Mouse (Mus musculus) 3134 (cell line): ENCODE results near the gene Lrrc57.
"Not testable (repeated sequence)": the region's sequence is repeated elsewhere in the genome, so short reads cannot be mapped to it uniquely, and the experiment has no call there.

Experiments used
- DNase-seq: peaks from one replicate; pipeline ENCODE4 v3.0.0-alpha.2; 2011; ENCODE audit warnings: low spot score; ENCODE audit not compliant: insufficient read length; ENCODE audit errors: extremely low read depth

Lrrc57 gene

GRCm38 (mm10) chr2:120606021-120606690 is 3.2 kb downstream of the Lrrc57 start:
- DNase-seq = no peak

- no peak for DNase-seq
These were observed 9.8 kb downstream of the Lrrc57 start for GRCm38 (mm10) chr2:120599506-120599905.

DNA sequence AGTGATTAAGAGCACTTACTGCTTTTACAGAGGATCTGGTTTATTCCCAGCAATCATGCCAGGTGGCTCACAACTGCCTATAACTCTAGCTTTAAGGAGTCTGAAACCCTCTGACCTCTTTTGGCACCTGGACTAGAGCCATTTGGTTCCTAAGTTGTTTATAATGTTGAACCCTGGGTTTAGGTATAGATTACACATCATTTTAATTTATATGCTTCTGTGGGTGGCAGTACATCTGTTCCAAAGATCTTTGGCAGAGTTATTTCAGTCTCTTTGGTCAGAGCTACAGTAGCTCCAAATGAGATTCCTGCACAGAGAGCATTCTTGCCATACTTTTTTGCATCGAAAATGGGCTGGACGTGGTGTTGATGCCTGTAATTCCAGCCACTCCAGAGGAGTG is 11.6 kb downstream of the Lrrc57 start:
- DNase-seq = no peak

- DNase-seq = no peak
These were observed 17.1 kb downstream of the Lrrc57 start for GRCm38 (mm10) chr2:120592227-120592626.

DNA sequence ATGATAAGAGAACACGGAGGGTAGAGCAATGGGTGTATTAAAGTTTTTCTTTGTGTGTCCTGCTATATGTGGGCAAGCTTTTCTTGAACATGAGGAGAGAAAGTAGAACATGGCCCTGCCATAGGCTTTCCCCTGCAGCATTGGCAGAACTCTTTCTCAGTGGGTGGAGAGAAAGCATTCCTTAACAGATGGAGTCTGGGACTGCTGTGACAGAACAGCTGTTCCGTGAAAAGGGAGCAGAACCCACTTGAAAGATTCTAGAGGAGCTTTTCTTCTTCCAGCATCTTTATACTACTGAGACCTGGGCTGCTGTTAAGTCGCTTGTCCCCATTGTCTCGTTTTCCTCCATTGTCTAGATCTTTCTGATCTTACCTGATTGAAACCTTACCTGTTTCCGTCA is 19.6 kb downstream of the Lrrc57 start:
- no peak for DNase-seq

GRCm38 (mm10) chr2:120578286-120578685 is 31.0 kb downstream of the Lrrc57 start:
- DNase-seq = no peak

GRCm38 (mm10) chr2:120577799-120578198 is 31.5 kb downstream of the Lrrc57 start:
- DNase-seq = no peak

GRCm38 (mm10) chr2:120575978-120576377 is 33.3 kb downstream of the Lrrc57 start:
- DNase-seq = no peak

DNA sequence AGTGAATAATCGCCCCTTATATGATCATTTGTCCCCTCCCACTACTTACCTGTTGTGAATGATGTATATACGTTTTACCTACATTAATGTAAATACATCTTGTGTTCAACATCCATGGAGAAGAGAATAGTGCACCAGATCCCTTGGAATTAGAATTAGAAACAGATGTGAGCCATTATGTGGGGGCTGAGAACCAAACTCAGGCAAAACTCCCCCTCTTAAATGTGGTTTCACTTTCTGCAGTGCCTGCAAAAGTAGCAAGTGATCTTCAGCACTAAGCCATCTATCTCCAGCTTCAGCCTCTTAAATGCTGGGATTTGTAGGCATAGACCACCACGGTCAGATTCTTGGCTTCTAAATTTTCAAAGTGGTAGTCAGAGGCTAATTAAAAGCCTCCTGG is 34.2 kb downstream of the Lrrc57 start:
- no peak for DNase-seq

GRCm38 (mm10) chr2:120572161-120572560 is 37.2 kb downstream of the Lrrc57 start:
- DNase-seq = not testable (repeated sequence)

GRCm38 (mm10) chr2:120571081-120571480 is 38.2 kb downstream of the Lrrc57 start:
- DNase-seq = no peak

DNA sequence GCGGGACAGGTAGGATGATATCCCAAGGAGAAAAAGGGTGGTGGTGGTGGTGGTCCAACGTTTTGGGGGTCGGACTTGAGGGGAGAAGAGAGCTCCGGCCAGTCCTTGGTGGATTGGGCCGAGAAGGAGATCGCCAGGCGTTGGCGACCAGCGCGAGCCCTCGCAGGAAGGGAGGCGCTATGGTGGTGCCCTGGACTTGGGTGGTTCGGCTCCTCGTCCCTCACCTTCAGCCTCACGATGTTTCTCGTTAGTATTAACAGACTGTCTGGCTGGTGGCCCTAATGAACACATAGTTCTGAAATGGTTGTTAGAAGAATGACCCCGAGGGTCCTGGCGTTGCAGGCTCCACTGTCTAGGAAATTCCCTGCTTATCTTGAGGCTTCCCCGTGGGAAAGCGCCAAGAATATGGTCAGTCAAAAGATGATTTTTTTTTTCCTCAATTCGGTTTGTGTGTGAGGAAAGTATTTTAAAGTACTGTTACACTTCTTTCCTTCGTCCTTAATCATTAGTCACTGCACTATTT is 41.5 kb downstream of the Lrrc57 start:
- DNase-seq = no peak

- DNase-seq = peak; percentile 99
These were observed 42.2 kb downstream of the Lrrc57 start, which contains the start of gene Snap23 for GRCm38 (mm10) chr2:120566886-120567797. Gene Snap23, plus strand, starts transcription at chr2:120567671.

- no peak for DNase-seq
These were observed 44.0 kb downstream of the Lrrc57 start for GRCm38 (mm10) chr2:120565363-120565762.

DNA sequence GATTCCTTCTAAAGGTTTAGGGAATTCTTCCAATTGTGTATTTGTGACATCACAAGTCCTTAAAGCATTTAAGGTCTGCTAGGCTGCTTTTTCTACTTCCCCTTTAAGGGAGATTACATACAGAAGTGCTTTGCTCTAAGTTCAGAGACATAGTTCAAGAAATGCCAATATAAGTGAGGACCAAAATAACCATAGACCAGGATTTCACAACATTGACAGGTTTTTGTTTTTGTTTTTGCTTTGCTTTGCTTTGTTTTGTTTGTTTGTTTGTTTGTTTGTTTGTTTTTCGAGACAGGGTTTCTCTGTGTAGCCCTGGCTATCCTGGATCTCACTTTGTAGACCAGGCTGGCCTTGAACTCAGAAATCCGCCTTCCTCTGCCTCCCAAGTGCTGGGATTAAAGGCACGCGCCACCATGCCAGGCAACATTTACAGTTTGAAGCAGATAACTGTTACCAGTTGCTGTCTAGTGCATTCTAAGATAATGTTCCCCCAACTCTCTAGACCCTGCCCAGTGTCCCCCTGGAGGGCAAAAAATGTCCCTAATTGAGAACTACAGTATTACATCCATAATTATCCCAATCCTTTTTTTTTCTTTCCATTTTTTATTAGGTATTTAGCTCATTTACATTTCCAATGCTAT is 44.7 kb downstream of the Lrrc57 start:
- not testable (repeated sequence) for DNase-seq

DNA sequence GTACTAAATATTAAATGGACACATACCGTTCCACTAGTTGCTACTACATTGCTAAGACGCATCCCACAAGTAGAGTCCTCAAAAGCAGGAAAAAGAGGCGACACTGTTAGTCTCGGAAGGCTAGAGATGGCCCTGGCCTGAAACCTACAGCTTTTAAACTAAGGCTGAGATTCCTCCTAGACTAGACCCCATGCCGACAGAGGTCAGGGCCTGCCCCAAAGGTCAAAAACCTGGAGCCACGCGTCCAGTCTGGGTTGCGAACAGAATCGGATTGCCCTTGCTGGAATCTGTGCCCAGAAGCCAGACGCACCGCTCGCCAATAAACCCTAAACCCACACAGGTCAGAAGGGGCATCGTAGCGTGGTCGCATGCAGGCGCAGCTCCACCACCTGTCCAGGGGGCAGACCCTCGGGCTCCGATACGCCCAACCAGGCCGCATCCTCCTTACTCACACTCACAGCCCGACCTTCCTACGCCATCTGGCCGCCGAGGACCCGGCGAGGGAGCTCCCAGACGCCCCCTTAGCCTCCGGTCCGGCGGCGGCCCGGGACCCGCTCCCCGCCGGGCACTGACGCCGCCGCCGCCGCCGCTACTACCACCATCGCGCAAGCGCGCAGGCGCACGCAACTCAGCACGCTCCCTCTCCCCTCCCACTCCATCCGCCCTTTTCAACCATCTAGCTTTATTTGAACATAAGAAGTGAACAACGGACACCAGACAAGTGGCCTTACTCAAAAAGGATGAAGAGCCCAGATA is 45.9 kb downstream of the Lrrc57 start, which contains the start of gene Zfp106:
Gene Zfp106 (minus strand): TSS at position 609 of the 756 bp plus-strand sequence.
- DNase-seq = peak; percentile 80

DNA sequence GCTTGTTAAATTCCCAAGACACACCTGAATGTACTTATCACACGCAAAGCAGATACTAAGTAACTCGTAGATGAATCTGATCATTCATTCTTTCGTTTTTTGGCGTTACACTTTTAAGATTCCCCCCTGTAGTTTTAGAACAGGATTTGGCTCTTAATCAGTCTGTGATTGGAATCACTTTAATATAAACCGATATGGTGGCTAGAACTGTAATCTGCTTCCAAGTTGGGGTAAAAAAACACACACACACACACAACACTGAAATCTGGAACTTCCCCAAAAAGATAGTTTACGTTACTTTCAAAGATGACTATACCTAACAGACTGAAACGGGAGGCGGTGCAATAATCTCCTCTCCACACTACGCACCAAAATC is 46.5 kb downstream of the Lrrc57 start:
- no peak for DNase-seq

- DNase-seq = no peak
These were observed 47.8 kb downstream of the Lrrc57 start for GRCm38 (mm10) chr2:120561524-120561923.

DNA sequence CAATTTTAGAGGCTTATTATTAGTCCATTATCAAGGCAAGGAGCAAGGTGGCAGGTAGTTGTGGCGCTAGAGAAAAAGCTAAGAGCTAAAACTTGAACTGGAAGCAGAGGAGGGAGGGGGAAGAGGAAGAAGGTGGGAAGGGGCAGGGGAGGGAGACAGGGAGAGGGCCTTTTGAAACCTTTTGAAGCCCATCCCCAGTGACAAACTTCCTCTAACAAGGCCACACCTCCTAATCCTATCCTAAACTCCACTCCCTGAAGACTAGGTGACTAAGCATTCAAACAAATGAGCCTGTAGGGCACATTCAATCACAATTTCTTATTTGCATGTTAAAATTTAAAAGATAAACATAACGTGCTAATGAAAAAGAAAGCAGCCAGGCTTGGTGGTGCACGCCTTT is 50.5 kb downstream of the Lrrc57 start:
- no peak for DNase-seq

GRCm38 (mm10) chr2:120556868-120557267 is 52.5 kb downstream of the Lrrc57 start:
- no peak for DNase-seq
